Mouse (Mus musculus) liver, embryonic 12.5 days (tissue): ENCODE measurements around the gene Psmc5. TPM values are rescaled to one million over a fixed set of nuclear protein-coding genes. Genes with fewer than 3 reads are reported as not detected.

ENCODE experiments used
- polyA plus RNA-seq: library from polyadenylated mRNA; unstranded; fragments of >200 nt; fragmentation: Nextera tagmentation; extraction: Ambion mirVana; gene quantifications from 2 replicates; pipeline ENCODE4 v1.2.1, GENCODE M21; 2016

Gene Psmc5
- polyA plus RNA-seq, 1 experiment from 2014 or later = 221 TPM

Other genes starting within 250 kb of the Psmc5 start
- gene Kcnh6, start 248.0 kb upstream of the Psmc5 start, polyA plus RNA-seq = 0.06 and 0.08 TPM in 2 replicates
- gene Dcaf7, start 219.3 kb upstream of the Psmc5 start, polyA plus RNA-seq = 41.5 and 43.0 TPM in 2 replicates
- gene Taco1, start 190.1 kb upstream of the Psmc5 start, polyA plus RNA-seq = 9.6 and 10.6 TPM in 2 replicates
- gene Map3k3, start 171.5 kb upstream of the Psmc5 start, polyA plus RNA-seq = 9.7 and 11.2 TPM in 2 replicates
- not detected in 2 replicates for gene Gm10840, start 95.3 kb upstream of the Psmc5 start, polyA plus RNA-seq
- 109 and 112 TPM in 2 replicates for gene Limd2, start 95.3 kb upstream of the Psmc5 start, polyA plus RNA-seq
- 12.2 and 12.6 TPM in 2 replicates for gene Strada, start 54.0 kb upstream of the Psmc5 start, polyA plus RNA-seq
- 53.9 and 56.6 TPM in 2 replicates for gene Ccdc47, start 39.8 kb upstream of the Psmc5 start, polyA plus RNA-seq
- gene Ddx42, start 39.2 kb upstream of the Psmc5 start, polyA plus RNA-seq = 42.3 and 42.6 TPM in 2 replicates
- 80.9 and 83.5 TPM in 2 replicates for gene Ftsj3, start 75 bp upstream of the Psmc5 start, polyA plus RNA-seq
- 52.4 and 55.2 TPM in 2 replicates for gene Smarcd2, start 16.8 kb downstream of the Psmc5 start, polyA plus RNA-seq
- gene Tcam1, start 20.5 kb downstream of the Psmc5 start, polyA plus RNA-seq = 0.57 and 0.83 TPM in 2 replicates
- not detected in 2 replicates for gene Gh, start 45.7 kb downstream of the Psmc5 start, polyA plus RNA-seq
- gene Cd79b, start 58.6 kb downstream of the Psmc5 start, polyA plus RNA-seq = 4.2 and 5.3 TPM in 2 replicates
- 0.02 TPM in 1 of 2 replicates, not detected in the other for gene Scn4a, start 97.1 kb downstream of the Psmc5 start, polyA plus RNA-seq
- not detected in 2 replicates for gene Prr29, start 109.3 kb downstream of the Psmc5 start, polyA plus RNA-seq
- gene Icam2, start 131.9 kb downstream of the Psmc5 start, polyA plus RNA-seq = 22.8 and 23.1 TPM in 2 replicates
- gene Ern1, start 231.7 kb downstream of the Psmc5 start, polyA plus RNA-seq = 6.7 and 6.8 TPM in 2 replicates